Mouse (Mus musculus) thymus, postnatal 14 days (tissue): ENCODE measurements around the gene Mfap4.

Source experiments
- DNase-seq: peaks from one replicate; pipeline ENCODE4 v3.0.0; 2021

Gene Mfap4

DNA sequence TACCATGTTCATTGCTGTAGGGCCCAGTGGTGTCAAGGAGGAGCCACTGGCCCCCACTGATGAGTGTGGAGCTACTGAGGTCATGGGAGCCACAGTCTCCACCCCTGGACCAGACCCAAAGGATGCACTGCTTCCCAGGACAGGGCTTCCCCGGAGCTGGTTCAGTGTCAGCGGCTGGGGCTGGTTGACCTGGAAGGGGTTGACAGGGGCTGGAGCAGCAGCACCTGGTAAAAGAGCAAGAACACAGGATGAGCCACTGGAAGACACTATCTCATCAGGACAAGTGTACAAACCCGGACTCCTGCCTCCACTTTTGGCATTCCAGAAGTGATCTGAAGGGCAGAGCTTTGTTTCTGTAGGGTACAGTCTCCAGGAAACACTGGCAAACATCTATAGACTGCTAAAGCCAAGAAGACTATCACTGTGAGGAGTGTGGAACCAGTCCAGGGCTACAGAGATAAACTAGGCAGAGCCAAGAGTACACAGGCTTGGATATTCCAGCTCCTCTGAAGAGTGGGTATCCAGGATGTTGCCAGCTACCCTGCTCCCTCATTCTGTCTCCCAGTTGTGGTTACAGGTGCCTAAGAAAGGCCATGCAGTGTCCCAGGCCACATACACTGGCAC lies 34.4 kb downstream of the Mfap4 start:
- DNase-seq: no peak

DNA sequence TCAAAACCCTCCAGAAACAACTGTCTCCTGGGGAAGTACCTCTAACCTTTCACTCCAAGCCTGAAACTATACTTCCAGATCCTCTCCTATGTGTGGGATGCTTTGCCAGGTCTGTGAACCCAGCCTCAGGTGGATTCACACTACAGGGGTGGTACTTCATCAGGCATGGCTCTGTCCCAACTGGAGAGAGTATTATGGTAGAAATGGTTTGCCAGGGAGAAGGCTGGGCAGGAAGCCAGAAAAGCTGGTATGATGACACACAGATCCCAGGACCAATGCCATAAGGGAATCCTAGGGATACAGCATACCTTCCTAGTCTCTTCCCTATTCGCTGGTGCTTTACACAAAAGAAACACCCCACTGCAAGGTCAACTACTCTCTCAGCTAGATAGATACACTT lies 41.6 kb downstream of the Mfap4 start:
- DNase-seq: no peak

DNA sequence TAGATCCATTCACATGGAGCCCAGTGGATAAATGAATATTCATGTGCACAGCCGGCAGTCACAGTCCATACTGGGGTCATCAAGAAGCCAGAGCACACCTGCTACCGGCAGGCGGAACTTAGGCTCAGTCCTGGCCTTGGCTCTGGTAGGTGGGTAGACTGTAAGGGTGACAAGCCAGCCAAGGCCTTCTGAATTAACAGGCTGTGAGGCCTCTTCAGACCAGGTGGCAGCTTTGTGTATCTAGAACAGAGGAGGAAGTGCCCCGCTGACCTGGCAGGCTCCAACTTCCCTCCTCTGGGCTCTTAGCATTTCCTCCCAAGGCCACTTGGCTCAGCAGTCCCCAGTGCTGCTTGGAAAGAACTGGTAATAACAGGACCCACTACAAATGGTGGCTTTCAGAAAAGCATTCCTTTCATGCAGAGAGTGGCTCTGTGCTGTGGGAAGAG lies 44.1 kb downstream of the Mfap4 start:
- DNase-seq: no peak

GRCm38 (mm10) chr11:61532820-61533219 lies 47.6 kb downstream of the Mfap4 start:
- no peak for DNase-seq

DNA sequence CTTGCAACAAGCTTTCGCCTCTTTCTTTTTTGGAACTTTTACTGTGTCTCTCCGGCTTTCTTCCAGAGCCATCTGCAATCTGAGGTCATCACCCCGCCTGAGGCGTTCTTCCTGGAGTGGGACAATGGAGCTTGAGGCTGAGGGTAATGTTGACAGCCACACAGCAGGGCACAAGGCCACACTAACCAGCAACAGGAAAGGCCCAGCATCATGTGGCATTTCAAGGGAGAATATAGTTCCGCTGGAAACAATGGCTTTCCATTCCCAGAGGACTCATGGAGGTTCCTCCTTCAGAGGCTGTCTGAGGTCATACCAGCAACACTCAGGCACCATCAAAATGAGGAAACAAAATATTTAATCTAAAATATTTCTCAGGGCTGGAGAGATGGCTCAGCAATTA lies 48.3 kb downstream of the Mfap4 start:
- DNase-seq: no peak

DNA sequence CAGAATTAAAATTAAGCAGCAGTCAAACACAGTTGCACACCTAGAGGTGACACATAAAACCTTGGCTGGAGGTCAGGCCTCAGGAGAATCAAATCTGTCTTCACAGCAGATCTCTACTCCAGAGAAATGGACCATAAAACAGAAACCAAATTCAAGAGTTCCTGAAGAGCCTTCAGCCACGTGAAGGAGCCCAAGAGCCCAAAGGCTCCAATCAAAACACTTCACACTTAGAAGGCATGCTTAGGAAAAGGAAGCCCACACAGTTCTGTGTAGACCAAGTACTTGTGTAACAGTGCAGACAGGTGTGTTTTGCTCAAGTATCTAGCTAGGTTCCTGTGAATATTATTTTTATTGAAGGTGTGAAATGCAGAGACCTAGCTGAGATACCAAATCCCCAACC lies 50.3 kb downstream of the Mfap4 start:
- no peak for DNase-seq

GRCm38 (mm10) chr11:61536952-61537351 lies 51.7 kb downstream of the Mfap4 start:
- no peak for DNase-seq

DNA sequence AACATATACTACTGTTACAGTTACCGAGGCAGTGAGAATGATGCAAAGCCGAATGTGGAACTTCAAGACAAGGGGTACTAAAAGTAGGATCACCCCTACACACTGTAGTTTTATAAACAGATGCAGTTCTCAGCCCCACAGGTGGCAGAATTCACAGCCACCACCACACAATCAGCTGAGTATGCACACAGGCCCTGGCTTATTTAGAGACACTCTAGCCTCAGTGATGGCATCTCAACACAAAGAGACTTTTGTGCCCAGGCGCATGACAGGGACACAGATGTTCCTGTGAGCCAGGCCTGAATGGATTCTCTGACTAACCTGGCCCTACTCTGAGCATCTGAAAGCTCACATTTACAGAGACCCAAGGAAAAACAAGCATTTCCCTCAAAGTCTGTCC lies 52.1 kb downstream of the Mfap4 start:
- no peak for DNase-seq
